Mouse (Mus musculus) heart, embryonic 16.5 days (tissue): ENCODE results near the gene Krtdap. TPM values are rescaled to one million over a fixed set of nuclear protein-coding genes. Genes with fewer than 3 reads are reported as not detected.

ENCODE experiments used
- ATAC-seq: fragments of 200-750 bp; cut with Nextera tagmentation; replicated peaks from 2 replicates; pipeline ENCODE4 v1.8.0; 2017; ENCODE audit warnings: moderate number of reproducible peaks; ENCODE audit not compliant: insufficient read depth, low FRiP score; ENCODE audit errors: extremely low read depth
- H3K27ac ChIP-seq: fragments of 300-500 bp; sonication (generic); 2 replicates; pipeline ENCODE4 v1.5.1; 2014; ENCODE audit warnings: mild to moderate bottlenecking, low read length, control low read depth, moderate library complexity
- H3K27me3 ChIP-seq: fragments of 300-500 bp; sonication (generic); 2 replicates; pipeline ENCODE4 v1.6.1; 2014; ENCODE audit warnings: low read length, mixed read lengths; ENCODE audit not compliant: control insufficient read depth, insufficient read depth
- H3K36me3 ChIP-seq: fragments of 300-500 bp; sonication (generic); 2 replicates; pipeline ENCODE4 v1.6.1; 2014; ENCODE audit not compliant: control insufficient read depth, insufficient read depth
- H3K4me1 ChIP-seq: fragments of 300-500 bp; sonication (generic); 2 replicates; pipeline ENCODE4 v1.6.1; 2014; ENCODE audit warnings: low read length, mixed read lengths; ENCODE audit not compliant: control insufficient read depth, insufficient read depth
- H3K4me2 ChIP-seq: fragments of 300-500 bp; sonication (generic); 2 replicates; pipeline ENCODE4 v1.6.1; 2014; ENCODE audit warnings: low read depth, mild to moderate bottlenecking, control low read depth, low read length
- H3K4me3 ChIP-seq: fragments of 300-500 bp; sonication (generic); 2 replicates; pipeline ENCODE4 v1.5.1; 2014; ENCODE audit warnings: mild to moderate bottlenecking, control low read depth, low read length
- H3K9ac ChIP-seq: fragments of 300-500 bp; sonication (generic); 2 replicates; pipeline ENCODE4 v1.6.1; 2014; ENCODE audit warnings: low read length, control low read depth
- H3K9me3 ChIP-seq: fragments of 300-500 bp; sonication (generic); replicated peaks from 2 replicates; pipeline ENCODE4 v1.6.1; 2016; ENCODE audit warnings: low read length; ENCODE audit not compliant: control insufficient read depth
- WGBS: fragments of 180-500 bp; shearing (Covaris S2); extraction: QIAGEN DNeasy Blood & Tissue Kit; methylation state at CpG from one replicate; pipeline ENCODE4 v1.1.7; 2014; 5-methylcytosine and 5-hydroxymethylcytosine counted together
- polyA plus RNA-seq: library from polyadenylated mRNA; unstranded; fragments of >200 nt; fragmentation: Nextera tagmentation; extraction: Ambion mirVana; gene quantifications from 2 replicates; pipeline ENCODE4 v1.2.1, GENCODE M21; 2015

Gene Krtdap
- polyA plus RNA-seq, 1 experiment from 2014 or later = 2.7 TPM

- ATAC-seq = no peak
- H3K27me3 ChIP-seq = no peaks in the 10 kb centered on the region
- no peak overlapping the region for H3K27ac ChIP-seq
- 0 out of 2 replicates have a peak, but pooled peaks cover 4% of the 10 kb centered on the region for H3K4me1 ChIP-seq
- no peak overlapping the region for H3K4me2 ChIP-seq
- H3K9ac ChIP-seq = no peak overlapping the region
- H3K9me3 ChIP-seq = peaks cover 9% of the 10 kb centered on the region
- WGBS = 26% methylated on average over 4 of the region's 4 CpGs
- H3K4me3 ChIP-seq = no peak overlapping the region
- H3K36me3 ChIP-seq = peaks cover 13% of the 10 kb centered on the region
Measured at GRCm38 (mm10) chr7:30758853-30759252, 28.8 kb upstream of the Krtdap start.

- Histone ChIP-seq H3K9ac (no peak overlapping the region), H3K27ac (no peak overlapping the region), H3K4me2 (no peak overlapping the region), H3K27me3 (peaks cover 2% of the 10 kb centered on the region; the same call in 1 of the 2 replicates), H3K4me1 (0 out of 2 replicates have a peak, but pooled peaks cover 4% of the 10 kb centered on the region), H3K36me3 (no peaks in the 10 kb centered on the region), H3K4me3 (no peak overlapping the region), H3K9me3 (no peaks in the 10 kb centered on the region)
- no peak for ATAC-seq
- WGBS = 34% methylated on average over 4 of the region's 4 CpGs
Measured at GRCm38 (mm10) chr7:30761769-30762352, 25.8 kb upstream of the Krtdap start.

GRCm38 (mm10) chr7:30763456-30763855 is 24.2 kb upstream of the Krtdap start, which contains the start of gene Dmkn:
Gene Dmkn (plus strand): TSS chr7:30763756.
- Histone ChIP-seq H3K4me3 (no peak within 1 kb of the TSS), H3K9ac (no peak within 1 kb of the TSS), H3K27me3 (peaks cover 2% of the 10 kb centered on the region), H3K27ac (no peak within 1 kb of the TSS), H3K4me2 (no peak within 1 kb of the TSS), H3K36me3 (no peaks in the 10 kb centered on the region), H3K9me3 (no peaks in the 10 kb centered on the region), H3K4me1 (0 out of 2 replicates have a peak, but pooled peaks cover 4% of the 10 kb centered on the region)
- WGBS = 49% methylated on average over 5 of the region's 5 CpGs
- ATAC-seq = no peak

- WGBS = 43% methylated on average over 11 of the region's 11 CpGs
Measured at GRCm38 (mm10) chr7:30765173-30765572, 22.5 kb upstream of the Krtdap start.

GRCm38 (mm10) chr7:30766408-30766807 is 21.3 kb upstream of the Krtdap start:
- 82% methylated on average over 4 of the region's 4 CpGs for WGBS
- Histone ChIP-seq H3K27me3 (peaks cover 2% of the 10 kb centered on the region), H3K4me3 (no peak overlapping the region), H3K9ac (no peak overlapping the region), H3K9me3 (no peaks in the 10 kb centered on the region; the same call in 1 of the 2 replicates), H3K27ac (no peak overlapping the region), H3K4me2 (no peak overlapping the region), H3K4me1 (no peaks in the 10 kb centered on the region), H3K36me3 (no peaks in the 10 kb centered on the region)
- ATAC-seq = no peak

More at GRCm38 (mm10) chr7:30765173-30765572, 22.5 kb upstream of the Krtdap start:
- Histone ChIP-seq H3K27me3 (peaks cover 2% of the 10 kb centered on the region), H3K9ac (no peak overlapping the region), H3K36me3 (no peaks in the 10 kb centered on the region), H3K27ac (no peak overlapping the region), H3K9me3 (no peaks in the 10 kb centered on the region), H3K4me3 (no peak overlapping the region), H3K4me2 (no peak overlapping the region), H3K4me1 (0 out of 2 replicates have a peak, but pooled peaks cover 4% of the 10 kb centered on the region)
- ATAC-seq = no peak

GRCm38 (mm10) chr7:30769236-30769635 is 18.5 kb upstream of the Krtdap start:
- Histone ChIP-seq H3K9me3 (peaks cover 2% of the 10 kb centered on the region; the same call in 1 of the 2 replicates), H3K4me1 (no peaks in the 10 kb centered on the region), H3K9ac (no peak overlapping the region), H3K4me3 (no peak overlapping the region), H3K27ac (no peak overlapping the region), H3K4me2 (no peak overlapping the region), H3K36me3 (no peaks in the 10 kb centered on the region), H3K27me3 (peaks cover 2% of the 10 kb centered on the region)
- WGBS = 28% methylated on average over 9 of the region's 9 CpGs
- ATAC-seq = no peak

- Histone ChIP-seq H3K4me3 (no peak overlapping the region), H3K27me3 (no peaks in the 10 kb centered on the region), H3K9me3 (peaks cover 2% of the 10 kb centered on the region; the same call in 1 of the 2 replicates), H3K4me2 (no peak overlapping the region), H3K36me3 (no peaks in the 10 kb centered on the region), H3K4me1 (no peaks in the 10 kb centered on the region), H3K27ac (no peak overlapping the region), H3K9ac (no peak overlapping the region)
- no peak for ATAC-seq
- 70% methylated on average over 9 of the region's 9 CpGs for WGBS
Measured at GRCm38 (mm10) chr7:30776104-30776503, 11.6 kb upstream of the Krtdap start.

- Histone ChIP-seq H3K4me1 (no peaks in the 10 kb centered on the region), H3K9me3 (0 out of 2 replicates have a peak, but pooled peaks cover under 1% of the 10 kb centered on the region), H3K4me2 (no peak overlapping the region), H3K9ac (no peak overlapping the region), H3K4me3 (no peak overlapping the region), H3K36me3 (no peaks in the 10 kb centered on the region), H3K27me3 (no peaks in the 10 kb centered on the region), H3K27ac (no peak overlapping the region)
- ATAC-seq = no peak
- 47% methylated on average over 7 of the region's 7 CpGs for WGBS
Measured at GRCm38 (mm10) chr7:30777081-30777579, 10.6 kb upstream of the Krtdap start.

- no peak for ATAC-seq
- H3K4me2 ChIP-seq = no peak overlapping the region
- WGBS = 73% methylated on average over 1 of the region's 1 CpGs
Measured at GRCm38 (mm10) chr7:30777911-30778310, 9.8 kb upstream of the Krtdap start.

More at GRCm38 (mm10) chr7:30777911-30778310, 9.8 kb upstream of the Krtdap start:
- Histone ChIP-seq H3K4me3 (no peak overlapping the region), H3K27ac (no peak overlapping the region), H3K4me1 (no peaks in the 10 kb centered on the region), H3K9ac (no peak overlapping the region), H3K9me3 (no peaks in the 10 kb centered on the region), H3K27me3 (no peaks in the 10 kb centered on the region), H3K36me3 (no peaks in the 10 kb centered on the region)
